Mouse (Mus musculus) heart, embryonic 11.5 days (tissue): ENCODE data around the gene Srl. TPM values are rescaled to one million over a fixed set of nuclear protein-coding genes. Genes with fewer than 3 reads are reported as not detected.

Experiments used
- ATAC-seq: fragments of 200-750 bp; cut with Nextera tagmentation; replicated peaks from 2 replicates; pipeline ENCODE4 v1.8.0; 2017; ENCODE audit warnings: moderate library complexity; ENCODE audit not compliant: insufficient number of reproducible peaks, low FRiP score, low TSS enrichment
- H3K27ac ChIP-seq: fragments of 300-500 bp; sonication (generic); 2 replicates; pipeline ENCODE4 v1.5.1; 2014; ENCODE audit warnings: mild to moderate bottlenecking, low read depth, low read length
- H3K27me3 ChIP-seq: fragments of 300-500 bp; sonication (generic); 2 replicates; pipeline ENCODE4 v1.6.1; 2014; ENCODE audit warnings: mild to moderate bottlenecking, low read length, mixed read lengths; ENCODE audit not compliant: control insufficient read depth, insufficient read depth
- H3K36me3 ChIP-seq: fragments of 300-500 bp; sonication (generic); 2 replicates; pipeline ENCODE4 v1.6.1; 2014; ENCODE audit warnings: mild to moderate bottlenecking, low read length, moderate library complexity, mixed read lengths; ENCODE audit not compliant: control insufficient read depth, insufficient read depth
- H3K4me1 ChIP-seq: fragments of 300-500 bp; sonication (generic); 2 replicates; pipeline ENCODE4 v1.6.1; 2014; ENCODE audit warnings: low read length; ENCODE audit not compliant: control insufficient read depth, insufficient read depth
- H3K4me2 ChIP-seq: fragments of 300-500 bp; sonication (generic); 2 replicates; pipeline ENCODE4 v1.6.1; 2014; ENCODE audit warnings: mild to moderate bottlenecking, moderate library complexity
- H3K4me3 ChIP-seq: fragments of 300-500 bp; sonication (generic); 2 replicates; pipeline ENCODE4 v1.5.1; 2014; ENCODE audit warnings: low read depth, low read length
- H3K9ac ChIP-seq: fragments of 300-500 bp; sonication (generic); 2 replicates; pipeline ENCODE4 v1.6.1; 2014; ENCODE audit warnings: mild to moderate bottlenecking, low read depth, low read length, moderate library complexity
- H3K9me3 ChIP-seq: fragments of 300-500 bp; sonication (generic); replicated peaks from 2 replicates; pipeline ENCODE4 v1.6.1; 2016; ENCODE audit warnings: low read length; ENCODE audit not compliant: control insufficient read depth
- WGBS: fragments of 180-500 bp; shearing (Covaris S2); extraction: QIAGEN DNeasy Blood & Tissue Kit; methylation state at CpG from one replicate; pipeline ENCODE4 v1.1.7; 2014; ENCODE audit not compliant: insufficient replicate concordance; 5-methylcytosine and 5-hydroxymethylcytosine counted together
- polyA plus RNA-seq: library from polyadenylated mRNA; unstranded; fragments of >200 nt; fragmentation: Nextera tagmentation; extraction: Ambion mirVana; gene quantifications from 2 replicates; pipeline ENCODE4 v1.2.1, GENCODE M21; 2014

Gene Srl
- polyA plus RNA-seq, 1 experiment from 2014 or later: 147 TPM

DNA sequence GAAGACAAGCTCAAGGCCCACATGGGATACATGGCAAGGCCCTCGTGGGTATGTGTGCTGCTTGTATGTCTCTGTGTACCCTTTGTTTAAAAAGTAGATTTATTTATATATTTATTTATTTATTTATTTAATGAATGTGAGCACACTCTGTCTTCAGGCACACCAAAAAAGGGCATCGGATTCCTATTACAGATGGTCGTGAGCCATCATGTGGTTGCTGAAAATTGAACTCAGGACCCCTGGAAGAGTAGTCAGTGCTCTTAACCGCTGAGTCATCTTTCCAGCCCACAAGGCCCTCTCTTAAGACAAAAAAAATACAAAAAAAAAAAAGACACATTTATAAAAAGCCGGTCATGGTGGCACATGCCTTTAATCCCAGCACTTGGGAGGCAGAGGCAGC is 6.0 kb upstream of the Srl start:
- Histone ChIP-seq H3K9me3 (no peaks in the 10 kb centered on the region), H3K36me3 (peaks cover 12% of the 10 kb centered on the region), H3K27me3 (no peaks in the 10 kb centered on the region), H3K9ac (no peak overlapping the region), H3K4me2 (no peak overlapping the region), H3K4me3 (no peak overlapping the region), H3K27ac (no peak overlapping the region), H3K4me1 (peaks cover 13% of the 10 kb centered on the region)
- no peak for ATAC-seq
- 88% methylated on average over 5 of the region's 5 CpGs for WGBS

DNA sequence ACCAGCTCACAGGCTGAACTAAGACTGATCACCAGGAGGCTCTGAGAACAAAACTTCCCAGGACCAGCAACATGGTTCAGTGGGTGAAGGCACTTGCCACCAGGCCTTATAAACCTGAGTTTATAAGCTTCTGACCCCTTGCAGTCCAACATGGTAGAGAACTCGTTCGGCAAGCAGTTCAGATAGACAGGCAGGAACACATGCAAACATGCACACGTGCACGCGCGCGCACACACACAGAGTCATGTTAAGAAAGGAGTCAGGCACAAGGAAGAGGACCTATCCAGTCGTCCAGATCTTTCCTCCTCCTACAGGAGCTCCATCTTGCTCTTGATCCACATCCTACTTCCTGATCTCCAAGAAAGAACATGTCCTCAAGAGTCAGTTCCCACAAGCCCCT is 5.2 kb upstream of the Srl start:
- Histone ChIP-seq H3K9ac (no peak overlapping the region), H3K9me3 (no peaks in the 10 kb centered on the region), H3K27ac (no peak overlapping the region), H3K4me3 (no peak overlapping the region), H3K4me2 (no peak overlapping the region), H3K36me3 (peaks cover 12% of the 10 kb centered on the region), H3K27me3 (no peaks in the 10 kb centered on the region), H3K4me1 (peaks cover 9% of the 10 kb centered on the region)
- WGBS: 94% methylated on average over 8 of the region's 8 CpGs
- ATAC-seq: no peak

DNA sequence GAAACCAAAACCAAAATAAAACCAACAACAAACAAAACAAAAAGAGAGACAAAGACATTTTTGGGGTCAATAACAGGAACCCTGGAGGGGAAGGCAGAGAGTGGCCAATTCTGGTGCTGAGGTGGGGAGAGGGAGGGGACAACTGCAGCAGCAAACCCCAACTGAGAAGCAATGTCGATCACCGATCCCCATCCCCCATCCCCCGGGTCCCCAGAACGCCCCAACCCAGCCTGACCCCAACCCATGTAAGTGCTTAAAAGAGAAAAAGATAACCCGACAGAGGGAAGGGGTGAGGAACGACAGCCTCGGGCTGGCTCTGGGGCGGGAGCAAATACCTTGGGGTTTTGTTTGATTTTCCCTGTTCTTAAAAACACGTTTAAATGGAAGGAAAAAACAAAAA is 3.2 kb upstream of the Srl start:
- H3K9ac ChIP-seq: no peak overlapping the region
- WGBS: 60% methylated on average over 9 of the region's 9 CpGs
- no peak overlapping the region for H3K27ac ChIP-seq
- H3K36me3 ChIP-seq: peaks cover 8% of the 10 kb centered on the region; the same call in 1 of the 2 replicates
- no peak overlapping the region for H3K4me3 ChIP-seq
- no peaks in the 10 kb centered on the region for H3K27me3 ChIP-seq
- no peak overlapping the region for H3K4me2 ChIP-seq
- no peak for ATAC-seq
- no peaks in the 10 kb centered on the region for H3K9me3 ChIP-seq
- H3K4me1 ChIP-seq: peaks cover 2% of the 10 kb centered on the region; the same call in 1 of the 2 replicates

DNA sequence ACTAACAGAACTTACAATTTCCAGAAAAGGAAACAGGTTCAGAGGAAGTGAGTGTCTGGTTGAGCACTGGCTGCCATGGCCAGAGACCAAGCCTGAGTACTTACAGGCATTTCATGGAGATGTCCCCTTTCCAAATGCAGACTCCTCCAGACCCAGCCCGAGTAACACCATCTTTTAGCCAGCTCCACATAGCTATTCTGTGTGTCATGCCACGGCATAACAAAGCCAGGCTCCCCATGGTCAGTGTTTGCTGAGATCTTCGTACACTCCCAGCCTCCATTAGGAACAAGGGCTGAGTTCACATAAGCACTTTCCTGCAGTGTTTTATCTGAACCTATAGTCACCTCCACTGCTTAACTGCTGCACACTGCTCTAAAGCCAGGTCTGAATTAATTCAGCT is 1.6 kb upstream of the Srl start:
- Histone ChIP-seq H3K27me3 (no peaks in the 10 kb centered on the region), H3K4me3 (no peak overlapping the region), H3K9me3 (no peaks in the 10 kb centered on the region), H3K9ac (no peak overlapping the region), H3K4me2 (no peak overlapping the region), H3K4me1 (peaks cover 2% of the 10 kb centered on the region; the same call in 1 of the 2 replicates), H3K36me3 (peaks cover 5% of the 10 kb centered on the region; the same call in 1 of the 2 replicates), H3K27ac (no peak overlapping the region)
- WGBS: 81% methylated on average over 3 of the region's 3 CpGs
- no peak for ATAC-seq

DNA sequence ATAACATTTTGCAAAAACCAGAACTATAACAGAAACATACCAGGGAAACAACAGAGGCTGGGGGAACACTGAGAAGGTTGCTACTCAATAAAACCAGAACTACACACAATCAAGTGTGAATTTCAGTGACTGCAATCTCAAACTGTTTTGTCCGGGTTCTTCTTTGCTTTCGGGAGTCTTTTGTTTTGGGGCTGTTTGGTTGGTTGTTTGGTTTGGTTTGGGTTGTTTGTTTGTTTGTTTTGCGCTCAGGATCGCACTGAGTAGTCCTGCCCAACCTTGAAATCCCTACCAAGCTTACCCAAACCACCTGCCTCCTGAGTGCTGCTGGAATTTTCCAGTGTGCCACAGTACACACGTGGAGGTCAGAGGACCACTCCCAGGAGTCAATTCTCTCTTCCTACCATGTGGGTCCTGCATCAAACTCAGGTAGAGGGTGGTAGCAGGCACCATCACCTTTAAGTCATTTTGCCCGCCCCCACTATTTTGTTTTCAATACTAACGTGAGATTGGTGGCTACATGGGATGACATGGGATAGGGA is 689 bp upstream of the Srl start:
- H3K4me2 ChIP-seq: peak overlapping the region; percentile 70
- no peaks in the 10 kb centered on the region for H3K27me3 ChIP-seq
- 44% methylated on average over 7 of the region's 7 CpGs for WGBS
- no peak for ATAC-seq
- H3K4me1 ChIP-seq: peaks cover 10% of the 10 kb centered on the region
- peak overlapping the region; percentile 48 for H3K4me3 ChIP-seq
- peak overlapping the region; percentile 47 for H3K9ac ChIP-seq
- no peak overlapping the region for H3K27ac ChIP-seq
- peaks cover 5% of the 10 kb centered on the region; the same call in 1 of the 2 replicates for H3K36me3 ChIP-seq
- no peaks in the 10 kb centered on the region for H3K9me3 ChIP-seq

GRCm38 (mm10) chr16:4541033-4541432 is 583 bp downstream of the Srl start:
- Histone ChIP-seq H3K9me3 (no peaks in the 10 kb centered on the region), H3K27me3 (no peaks in the 10 kb centered on the region), H3K4me3 (peak overlapping the region; percentile 48), H3K9ac (peak overlapping the region; percentile 79; the same call in 1 of the 2 replicates), H3K36me3 (no peaks in the 10 kb centered on the region), H3K4me1 (peaks cover 10% of the 10 kb centered on the region), H3K27ac (no peak overlapping the region), H3K4me2 (peak overlapping the region; percentile 70)
- 62% methylated on average over 4 of the region's 4 CpGs for WGBS
- ATAC-seq: no peak

GRCm38 (mm10) chr16:4540064-4540775 is 1.4 kb downstream of the Srl start:
- Histone ChIP-seq H3K27ac (no peak overlapping the region), H3K4me3 (no peak overlapping the region), H3K9me3 (no peaks in the 10 kb centered on the region), H3K27me3 (no peaks in the 10 kb centered on the region), H3K4me1 (peaks cover 10% of the 10 kb centered on the region), H3K36me3 (no peaks in the 10 kb centered on the region), H3K4me2 (no peak overlapping the region), H3K9ac (no peak overlapping the region)
- ATAC-seq: no peak
- 90% methylated on average over 12 of the region's 12 CpGs for WGBS

GRCm38 (mm10) chr16:4539521-4539920 is 2.1 kb downstream of the Srl start:
- Histone ChIP-seq H3K4me1 (peaks cover 10% of the 10 kb centered on the region), H3K36me3 (no peaks in the 10 kb centered on the region), H3K27me3 (no peaks in the 10 kb centered on the region), H3K4me2 (no peak overlapping the region), H3K9ac (no peak overlapping the region), H3K4me3 (no peak overlapping the region), H3K9me3 (no peaks in the 10 kb centered on the region), H3K27ac (no peak overlapping the region)
- ATAC-seq: no peak
- 91% methylated on average over 4 of the region's 4 CpGs for WGBS
